Mouse (Mus musculus) retina, postnatal 7 days (tissue): ENCODE data around the gene Pcgf6.

Experiments
- DNase-seq: peaks from one replicate; pipeline ENCODE4 v3.0.0-alpha.2; 2012; ENCODE audit warnings: low read depth, low spot score

Gene Pcgf6

GRCm38 (mm10) chr19:47050271-47051032 lies at the start of gene Pcgf6:
TSS of gene Pcgf6 (minus strand) at chr19:47050906.
- DNase-seq = peak; percentile 73

- DNase-seq = peak; percentile 93
Measured at GRCm38 (mm10) chr19:47090550-47091156, 39.9 kb upstream of the Pcgf6 start, which contains the start of the genes Usmg5 and Pdcd11. TSS of gene Usmg5 (minus strand) at chr19:47090647. TSS of gene Pdcd11 (plus strand) at chr19:47090768.

DNA sequence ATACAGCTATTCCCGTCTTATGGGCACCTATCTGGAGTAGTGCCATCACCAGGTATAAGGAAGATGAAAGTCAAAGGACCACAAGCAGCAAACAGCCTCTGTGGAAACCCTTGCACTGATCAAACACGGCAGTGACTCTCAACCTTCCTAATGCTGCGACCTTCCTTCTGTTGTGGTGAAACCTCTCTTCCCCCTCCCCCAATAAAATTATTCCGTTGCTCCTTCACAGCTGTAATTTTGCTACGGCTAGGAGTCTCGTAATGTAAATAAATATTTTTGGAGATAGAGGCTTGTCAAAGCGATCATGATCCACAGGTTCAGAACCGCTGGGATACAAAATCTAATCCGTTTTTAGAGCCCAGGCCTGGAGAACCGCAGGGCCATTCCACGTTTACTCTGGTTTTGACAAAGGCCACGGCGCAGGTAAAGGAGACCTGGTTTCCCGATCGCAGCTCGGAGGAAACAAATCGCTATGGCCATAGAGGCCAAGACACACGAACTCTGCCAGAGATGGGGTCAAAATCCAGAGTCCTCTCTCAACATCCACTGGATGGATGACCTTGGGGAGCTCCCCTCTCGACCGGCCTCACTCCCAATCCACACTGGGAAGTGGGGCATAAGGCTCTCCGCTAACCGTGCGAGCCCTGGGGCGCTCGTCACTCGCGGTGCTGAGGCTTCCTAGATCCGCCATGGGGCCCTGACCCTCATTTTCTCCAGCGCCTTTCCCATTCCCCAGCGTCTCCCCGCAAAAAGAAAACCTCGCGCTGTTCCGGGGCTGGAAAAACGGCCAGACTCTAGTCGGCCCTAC lies 39.2 kb upstream of the Pcgf6 start:
- DNase-seq = no peak

GRCm38 (mm10) chr19:47088226-47088625 lies 37.5 kb upstream of the Pcgf6 start:
- DNase-seq = no peak

DNA sequence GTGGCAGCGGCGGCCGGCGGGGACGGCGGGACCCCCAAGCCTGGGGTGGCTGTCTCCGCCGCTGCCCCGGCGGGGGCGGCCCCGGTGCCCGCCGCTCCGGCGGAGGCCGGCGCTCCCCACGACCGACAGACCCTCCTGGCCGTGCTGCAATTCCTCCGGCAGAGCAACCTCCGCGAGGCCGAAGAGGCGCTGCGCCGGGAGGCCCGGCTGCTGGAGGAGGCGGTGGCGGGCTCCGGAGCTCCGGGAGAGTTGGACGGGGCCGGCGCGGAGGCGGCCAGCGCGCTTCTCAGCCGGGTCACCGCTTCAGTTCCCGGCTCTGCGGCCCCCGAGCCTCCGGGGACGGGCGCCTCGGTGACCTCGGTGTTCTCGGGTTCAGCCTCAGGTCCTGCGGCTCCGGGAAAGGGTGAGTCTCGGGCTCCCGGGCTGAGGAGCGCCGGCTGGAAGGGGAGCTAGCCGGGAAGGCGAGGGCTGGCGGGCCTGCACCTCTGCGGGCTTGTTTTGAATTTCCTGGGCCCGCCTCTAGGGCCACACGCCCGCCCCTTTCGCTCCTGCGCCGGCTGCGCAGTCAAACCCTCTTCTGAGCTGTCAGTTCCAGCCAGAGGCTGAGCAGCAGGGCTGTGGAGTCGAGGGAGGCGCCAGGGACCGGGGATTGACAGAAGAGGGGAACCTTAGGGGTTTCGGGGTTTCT lies 17.4 kb upstream of the Pcgf6 start:
- DNase-seq = peak; percentile 67

DNA sequence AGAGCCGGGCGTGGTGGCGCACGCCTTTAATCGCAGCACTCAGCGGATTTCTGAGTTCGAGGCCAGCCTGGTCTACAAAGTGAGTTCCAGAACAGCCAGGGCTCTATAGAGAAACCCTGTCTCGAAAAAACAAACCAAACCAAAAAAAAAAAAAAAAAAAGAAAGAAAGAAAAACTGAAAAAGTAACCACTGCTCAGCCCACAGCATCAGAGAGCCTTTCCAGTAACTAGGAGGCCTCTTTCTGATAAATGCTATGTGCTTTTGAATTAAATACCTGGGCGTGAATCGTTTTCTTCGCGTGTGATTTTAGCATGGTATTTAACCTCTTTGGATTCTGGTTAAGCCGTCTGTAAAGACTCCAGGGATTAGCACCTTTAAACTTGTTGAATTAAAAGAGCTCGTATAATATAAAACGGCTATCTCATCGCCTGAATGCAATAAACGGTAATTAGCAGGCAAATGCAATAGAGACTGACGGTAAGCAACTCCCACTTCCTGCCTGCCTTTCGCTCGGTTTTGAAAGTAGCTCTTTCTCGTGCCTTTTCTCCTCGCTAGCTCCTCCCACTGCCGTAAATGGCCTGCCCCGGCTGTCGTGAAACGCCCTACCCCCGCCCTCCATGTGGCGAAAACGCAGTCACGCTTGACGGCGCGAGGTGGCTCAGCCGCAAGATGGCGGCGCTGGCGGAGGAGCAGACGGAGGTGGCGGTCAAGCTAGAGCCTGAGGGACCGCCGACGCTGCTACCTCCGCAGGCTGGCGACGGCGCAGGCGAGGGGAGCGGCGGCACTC lies 16.6 kb upstream of the Pcgf6 start, which contains the start of gene Taf5:
Gene Taf5 (plus strand): TSS at position 651 of the 787 bp plus-strand sequence.
- DNase-seq = peak; percentile 95

- DNase-seq = no peak
Measured at GRCm38 (mm10) chr19:47065860-47066259, 15.2 kb upstream of the Pcgf6 start.

DNA sequence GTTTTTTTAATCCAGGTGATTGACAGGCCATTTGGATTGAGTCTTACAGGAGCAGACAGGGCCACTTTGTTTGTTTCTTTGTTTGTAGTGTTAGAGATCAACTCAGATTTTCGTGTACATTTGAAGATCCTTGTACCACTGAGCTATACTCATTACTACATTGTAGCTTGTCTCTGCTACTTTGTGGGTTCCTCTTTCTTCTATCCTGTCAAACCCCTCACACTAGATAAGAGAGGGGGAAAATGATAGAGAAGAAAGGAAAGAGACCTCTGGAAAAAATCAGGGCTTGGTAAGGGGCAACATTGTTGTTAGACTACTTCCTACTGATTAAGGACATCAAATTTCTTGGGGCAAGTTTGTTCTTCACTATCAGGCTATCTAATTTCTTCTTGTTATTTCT lies 7.0 kb upstream of the Pcgf6 start:
- no peak for DNase-seq

DNA sequence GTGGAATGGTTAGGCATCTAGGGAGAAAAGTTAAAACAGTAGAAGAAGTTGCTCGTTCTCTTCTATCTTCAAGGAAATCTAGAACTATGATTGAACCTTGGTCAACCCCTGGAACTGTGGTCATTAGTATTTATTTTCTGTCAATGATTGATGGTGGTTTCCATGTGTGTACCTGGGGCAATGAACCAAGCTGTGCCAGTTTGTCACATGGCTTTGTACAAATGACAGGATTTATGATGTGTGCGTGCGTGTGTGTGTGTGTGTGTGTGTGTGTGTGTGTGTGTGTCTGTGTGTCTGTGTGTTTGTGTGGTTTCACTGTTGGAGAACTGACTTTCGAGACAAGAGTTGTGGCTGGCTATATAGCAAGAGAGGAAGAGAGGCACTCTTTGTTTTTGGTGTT lies 2.8 kb upstream of the Pcgf6 start:
- DNase-seq = no peak

DNA sequence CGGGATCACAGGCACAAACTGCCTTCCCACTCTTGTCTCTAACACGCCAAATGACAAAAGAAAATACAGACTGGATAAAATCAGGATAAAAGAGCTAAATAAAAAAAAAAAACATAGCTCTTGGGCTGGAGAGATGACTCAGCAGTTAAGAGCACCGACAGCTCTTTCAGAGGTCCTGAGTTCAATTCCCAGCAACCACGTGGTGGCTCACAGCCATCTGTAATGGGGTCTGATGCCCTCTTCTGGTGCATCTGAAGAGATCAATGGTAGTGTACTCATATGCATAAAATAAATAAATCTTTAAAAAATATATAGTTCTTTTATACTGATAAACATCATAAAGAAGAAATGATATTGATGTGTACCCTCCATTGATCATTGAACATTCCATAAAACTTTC lies 2.2 kb upstream of the Pcgf6 start:
- no peak for DNase-seq

DNA sequence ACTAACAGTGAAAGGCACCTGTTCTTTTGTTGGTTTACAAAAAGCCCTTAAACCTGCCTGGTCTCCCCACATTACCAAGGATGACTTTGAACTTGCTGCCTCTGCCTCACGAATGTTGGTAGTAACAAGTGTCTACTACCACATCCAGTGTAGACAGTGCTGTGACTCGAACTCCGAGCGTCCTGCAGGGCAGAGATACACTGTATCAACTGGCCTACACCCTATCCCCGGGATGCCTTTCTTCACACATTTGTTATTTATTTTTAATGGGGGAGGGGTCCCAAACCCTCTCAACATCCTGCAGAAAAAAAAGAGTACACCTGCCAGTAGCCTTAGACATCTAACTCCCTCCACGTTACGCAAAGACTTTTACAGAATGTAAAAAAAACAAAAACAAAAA lies 866 bp downstream of the Pcgf6 start:
- DNase-seq = no peak

DNA sequence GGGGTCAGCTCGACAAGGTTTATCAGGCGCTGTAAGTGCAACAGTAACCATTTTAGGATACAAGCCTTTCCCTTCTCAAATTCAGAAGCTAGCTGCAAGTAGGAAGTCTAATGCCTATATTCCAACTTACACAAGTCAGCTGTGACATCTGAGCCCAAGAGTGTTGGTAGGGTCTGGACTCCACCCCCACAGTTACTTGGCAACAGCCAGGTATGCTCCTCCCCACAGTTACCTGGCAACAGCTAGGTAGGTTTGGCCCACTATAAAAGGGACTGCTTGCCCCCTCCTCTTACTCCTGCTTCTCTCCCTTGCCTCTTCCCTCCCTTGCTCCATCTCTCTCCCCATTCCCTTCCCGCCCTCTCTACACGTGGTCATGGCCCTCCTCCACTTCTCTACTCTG lies 1.6 kb downstream of the Pcgf6 start:
- no peak for DNase-seq

GRCm38 (mm10) chr19:47047236-47047833 lies 3.4 kb downstream of the Pcgf6 start:
- DNase-seq = no peak

- DNase-seq = no peak
Measured at GRCm38 (mm10) chr19:47046343-47046742, 4.4 kb downstream of the Pcgf6 start.

- DNase-seq = no peak
Measured at GRCm38 (mm10) chr19:47043608-47044007, 7.1 kb downstream of the Pcgf6 start.

DNA sequence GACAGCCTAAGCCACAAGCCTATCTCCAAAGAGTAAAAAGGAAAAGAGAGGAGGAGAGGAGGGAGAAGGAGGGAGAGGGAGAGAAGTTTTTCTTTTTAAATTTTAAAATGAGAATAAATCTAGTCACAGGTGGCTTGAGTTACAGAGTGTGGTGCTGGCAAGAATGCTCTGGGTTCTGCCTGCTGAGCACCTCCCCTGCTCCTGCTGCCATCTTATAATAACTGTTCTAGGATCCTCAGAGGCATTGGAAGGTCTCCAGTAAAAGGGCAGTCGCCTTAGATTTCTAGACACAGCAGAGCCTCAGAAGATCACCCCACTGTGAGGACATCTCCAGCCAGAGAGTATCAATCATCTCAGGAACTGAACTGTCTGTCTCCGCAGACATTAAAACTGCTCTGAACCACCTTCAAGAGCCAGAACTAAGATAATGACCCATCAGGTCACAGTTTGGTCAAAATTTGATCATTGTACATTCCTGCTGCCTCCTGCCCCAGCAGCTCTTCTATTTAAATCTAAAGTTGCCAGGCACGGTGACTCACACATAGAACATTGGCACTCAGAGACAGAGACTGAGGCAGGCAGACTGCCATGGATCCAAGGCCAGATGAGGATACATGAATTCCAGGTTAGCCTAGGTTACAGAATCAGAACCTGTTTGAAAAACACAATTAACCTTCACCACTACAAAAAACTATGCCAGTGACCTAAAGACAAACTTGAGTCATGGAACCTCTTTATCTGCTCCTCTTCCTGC lies 9.8 kb downstream of the Pcgf6 start:
- DNase-seq = no peak

DNA sequence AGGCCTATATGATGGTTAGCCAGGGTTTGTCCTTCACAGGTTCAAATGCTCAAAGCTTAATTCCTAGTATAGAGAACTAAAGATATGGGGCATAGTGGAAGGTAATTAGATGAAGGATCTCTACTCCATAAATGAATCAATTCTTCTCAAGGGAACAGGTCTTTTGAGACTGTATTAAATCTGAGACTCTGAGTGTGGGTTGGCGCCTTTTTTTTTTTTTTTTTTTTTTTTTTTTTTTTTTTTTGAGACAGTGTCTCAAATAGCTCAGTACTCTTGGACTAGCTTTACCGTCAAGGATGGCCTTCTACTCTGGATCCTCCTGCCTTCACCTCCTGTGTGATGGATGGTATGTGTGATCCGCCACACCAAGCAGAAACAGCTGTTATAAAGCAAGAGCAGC lies 14.1 kb downstream of the Pcgf6 start:
- no peak for DNase-seq

GRCm38 (mm10) chr19:47034916-47035315 lies 15.8 kb downstream of the Pcgf6 start:
- DNase-seq = no peak

- no peak for DNase-seq
Measured at GRCm38 (mm10) chr19:47031770-47032169, 18.9 kb downstream of the Pcgf6 start.

GRCm38 (mm10) chr19:47029796-47030195 lies 20.9 kb downstream of the Pcgf6 start:
- no peak for DNase-seq
